Mouse (Mus musculus) stomach, embryonic 14.5 days (tissue): ENCODE data around the gene Adora1. TPM values are rescaled to one million over a fixed set of nuclear protein-coding genes. Genes with fewer than 3 reads are reported as not detected.

Source experiments
- ATAC-seq: fragments of 200-750 bp; cut with Nextera tagmentation; 2 replicates; pipeline ENCODE4 v1.8.0; 2017; ENCODE audit warnings: low read depth, moderate TSS enrichment; ENCODE audit not compliant: insufficient number of reproducible peaks, insufficient read depth, low FRiP score
- H3K27ac ChIP-seq: fragments of 300-500 bp; sonication (generic); 2 replicates; pipeline ENCODE4 v1.5.1; 2014; ENCODE audit warnings: mild to moderate bottlenecking, low read length, moderate library complexity, mixed read lengths
- H3K27me3 ChIP-seq: fragments of 300-500 bp; sonication (generic); 2 replicates; pipeline ENCODE4 v1.6.1; 2014; ENCODE audit warnings: low read length, control low read depth, mixed read lengths; ENCODE audit not compliant: control insufficient read depth, insufficient read depth
- H3K36me3 ChIP-seq: fragments of 300-500 bp; sonication (generic); 2 replicates; pipeline ENCODE4 v1.6.1; 2014; ENCODE audit warnings: mild to moderate bottlenecking, control low read depth, low read length, moderate library complexity, mixed read lengths; ENCODE audit not compliant: control insufficient read depth, insufficient read depth
- H3K4me1 ChIP-seq: fragments of 300-500 bp; sonication (generic); 2 replicates; pipeline ENCODE4 v1.6.1; 2014; ENCODE audit warnings: low read length, control low read depth, mixed read lengths; ENCODE audit not compliant: control insufficient read depth, insufficient read depth
- H3K4me2 ChIP-seq: fragments of 300-500 bp; sonication (generic); replicated peaks from 2 replicates; pipeline ENCODE4 v1.6.1; 2014; ENCODE audit warnings: low read depth, low read length, control low read depth
- H3K4me3 ChIP-seq: fragments of 300-500 bp; sonication (generic); 2 replicates; pipeline ENCODE4 v1.5.1; 2014; ENCODE audit warnings: low read depth, low read length, control low read depth
- H3K9ac ChIP-seq: fragments of 300-500 bp; sonication (generic); replicated peaks from 2 replicates; pipeline ENCODE4 v1.6.1; 2014; ENCODE audit warnings: low read depth, mild to moderate bottlenecking, control low read depth, low read length, moderate library complexity, mixed read lengths
- H3K9me3 ChIP-seq: fragments of 300-500 bp; sonication (generic); 2 replicates; pipeline ENCODE4 v1.6.1; 2016; ENCODE audit warnings: low read depth, low read length, control low read depth; ENCODE audit not compliant: control insufficient read depth
- WGBS: fragments of 180-500 bp; shearing (Covaris S2); extraction: QIAGEN DNeasy Blood & Tissue Kit; methylation state at CpG from one replicate; pipeline ENCODE4 v1.1.7; 2014; 5-methylcytosine and 5-hydroxymethylcytosine counted together
- polyA plus RNA-seq: library from polyadenylated mRNA; unstranded; fragments of >200 nt; fragmentation: Nextera tagmentation; extraction: Ambion mirVana; gene quantifications from 2 replicates; pipeline ENCODE4 v1.2.1, GENCODE M21; 2014

Adora1 gene
- polyA plus RNA-seq, 1 experiment from 2014 or later = 0.68 TPM

DNA sequence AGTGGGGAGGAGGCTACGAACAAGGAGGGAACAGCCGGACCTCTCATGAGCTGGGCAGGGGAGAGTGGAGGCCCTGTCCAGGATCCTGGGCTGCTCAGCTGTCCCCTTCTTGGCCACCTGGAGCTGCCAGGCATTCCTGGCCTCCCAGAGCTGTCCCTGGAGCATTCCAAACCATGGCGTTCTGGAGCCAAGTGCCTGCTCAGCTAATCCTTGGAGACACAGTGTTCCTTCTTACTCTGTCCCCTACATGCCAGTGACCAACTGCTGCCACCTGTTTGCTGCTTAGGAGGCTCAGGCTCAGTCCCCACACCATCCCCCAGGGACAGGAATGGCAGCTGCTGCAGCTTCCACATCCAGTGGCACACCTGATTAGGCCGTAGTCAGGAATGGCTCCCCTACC, 39.3 kb downstream of the Adora1 start:
- Histone ChIP-seq H3K9ac (no peak overlapping the region), H3K4me2 (no peak overlapping the region), H3K36me3 (no peaks in the 10 kb centered on the region), H3K27me3 (no peaks in the 10 kb centered on the region), H3K27ac (peak overlapping the region; percentile 61; the same call in 1 of the 2 replicates), H3K9me3 (no peaks in the 10 kb centered on the region), H3K4me1 (peaks cover 18% of the 10 kb centered on the region; the same call in 1 of the 2 replicates), H3K4me3 (no peak overlapping the region)
- ATAC-seq = peak; percentile 44; the same call in 1 of the 2 replicates
- WGBS = 33% methylated on average over 4 of the region's 4 CpGs

DNA sequence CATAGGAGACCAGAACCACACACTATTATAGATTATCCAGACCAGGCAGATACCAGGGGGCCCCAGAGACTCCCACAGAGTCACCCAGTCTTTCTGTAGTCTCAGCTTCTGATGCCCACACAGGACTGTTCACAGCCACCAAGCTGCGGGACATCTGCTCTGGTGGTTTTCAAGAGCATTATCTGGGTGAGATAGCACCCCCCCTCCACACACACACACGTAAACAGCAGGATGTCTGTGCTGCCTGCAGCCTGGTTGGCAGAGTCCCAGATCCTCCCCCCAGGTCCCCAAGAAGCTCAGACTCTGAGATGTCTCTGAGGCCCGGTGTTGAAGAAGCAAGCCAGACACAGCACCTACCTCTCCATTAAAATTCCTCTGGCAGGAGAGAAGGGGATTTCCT, 39.7 kb downstream of the Adora1 start:
- no peak overlapping the region for H3K4me2 ChIP-seq
- no peak overlapping the region for H3K9ac ChIP-seq
- peaks cover 18% of the 10 kb centered on the region; the same call in 1 of the 2 replicates for H3K4me1 ChIP-seq
- WGBS = 23% methylated on average over 3 of the region's 3 CpGs
- no peaks in the 10 kb centered on the region for H3K36me3 ChIP-seq
- H3K27ac ChIP-seq = peak overlapping the region; percentile 61; the same call in 1 of the 2 replicates
- no peak overlapping the region for H3K4me3 ChIP-seq
- peak; percentile 14; the same call in 1 of the 2 replicates for ATAC-seq
- H3K9me3 ChIP-seq = no peaks in the 10 kb centered on the region
- no peaks in the 10 kb centered on the region for H3K27me3 ChIP-seq

DNA sequence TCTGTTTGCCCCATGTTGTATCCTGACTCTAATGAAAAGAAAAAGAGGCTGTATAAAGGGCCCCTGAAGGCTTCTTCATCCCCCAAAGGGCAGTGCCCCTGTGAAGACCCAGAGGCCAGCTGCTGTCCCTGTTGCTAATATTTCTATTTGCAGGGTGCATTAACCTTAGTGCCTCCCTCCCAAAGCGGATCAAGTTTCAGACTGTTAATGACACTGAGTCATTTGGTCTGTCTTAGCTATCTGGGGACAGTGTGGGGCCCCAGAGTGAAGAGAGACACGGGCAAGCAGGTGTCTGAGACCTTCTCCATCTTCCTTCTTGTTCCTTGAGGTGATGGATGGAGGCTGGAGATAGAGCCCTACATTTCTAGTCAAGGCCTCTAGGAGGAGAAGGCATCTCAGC, 40.1 kb downstream of the Adora1 start:
- Histone ChIP-seq H3K27me3 (no peaks in the 10 kb centered on the region), H3K9me3 (no peaks in the 10 kb centered on the region), H3K9ac (no peak overlapping the region), H3K27ac (no peak overlapping the region), H3K36me3 (no peaks in the 10 kb centered on the region), H3K4me3 (no peak overlapping the region), H3K4me2 (no peak overlapping the region), H3K4me1 (peaks cover 18% of the 10 kb centered on the region; the same call in 1 of the 2 replicates)
- ATAC-seq = no peak
- 23% methylated on average over 2 of the region's 2 CpGs for WGBS

DNA sequence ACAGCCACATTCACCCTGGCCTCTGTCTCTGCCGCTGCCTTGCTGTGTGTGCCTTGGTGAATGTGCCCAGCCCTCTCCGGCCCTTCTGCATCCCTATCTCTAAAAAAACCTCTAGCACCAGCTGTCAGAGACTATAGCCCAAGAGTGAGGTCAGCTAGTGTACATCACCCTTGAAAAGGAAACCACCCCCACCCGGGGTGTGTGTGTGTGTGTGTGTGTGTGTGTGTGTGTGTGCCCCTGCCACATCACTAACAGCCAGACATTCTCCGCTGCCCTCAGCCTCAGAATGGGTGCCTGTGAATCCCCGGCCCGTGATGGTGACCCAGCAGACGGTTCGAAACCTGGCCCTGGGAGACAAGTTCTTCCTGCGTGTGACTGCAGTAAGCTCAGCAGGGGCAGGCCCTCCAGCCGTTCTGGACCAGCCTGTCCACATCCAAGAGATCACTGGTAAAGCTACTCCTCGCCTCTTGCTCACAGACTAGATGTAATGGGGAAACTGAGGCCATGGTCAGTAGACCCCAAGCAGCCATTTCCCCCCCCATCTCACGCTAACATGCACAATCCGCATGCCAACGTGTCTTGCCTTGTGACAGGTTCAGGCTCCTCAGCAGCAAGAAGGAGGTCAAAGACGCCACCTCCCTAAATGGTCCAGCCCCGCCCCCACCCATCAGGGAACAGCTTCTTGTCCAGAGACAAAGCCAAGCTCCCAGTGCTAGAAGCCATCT, 40.8 kb downstream of the Adora1 start:
- no peaks in the 10 kb centered on the region for H3K36me3 ChIP-seq
- H3K27ac ChIP-seq = no peak overlapping the region
- H3K4me2 ChIP-seq = no peak overlapping the region
- no peak for ATAC-seq
- WGBS = 73% methylated on average over 16 of the region's 16 CpGs
- no peaks in the 10 kb centered on the region for H3K27me3 ChIP-seq
- peaks cover 18% of the 10 kb centered on the region; the same call in 1 of the 2 replicates for H3K4me1 ChIP-seq
- no peaks in the 10 kb centered on the region for H3K9me3 ChIP-seq
- H3K9ac ChIP-seq = no peak overlapping the region
- no peak overlapping the region for H3K4me3 ChIP-seq

DNA sequence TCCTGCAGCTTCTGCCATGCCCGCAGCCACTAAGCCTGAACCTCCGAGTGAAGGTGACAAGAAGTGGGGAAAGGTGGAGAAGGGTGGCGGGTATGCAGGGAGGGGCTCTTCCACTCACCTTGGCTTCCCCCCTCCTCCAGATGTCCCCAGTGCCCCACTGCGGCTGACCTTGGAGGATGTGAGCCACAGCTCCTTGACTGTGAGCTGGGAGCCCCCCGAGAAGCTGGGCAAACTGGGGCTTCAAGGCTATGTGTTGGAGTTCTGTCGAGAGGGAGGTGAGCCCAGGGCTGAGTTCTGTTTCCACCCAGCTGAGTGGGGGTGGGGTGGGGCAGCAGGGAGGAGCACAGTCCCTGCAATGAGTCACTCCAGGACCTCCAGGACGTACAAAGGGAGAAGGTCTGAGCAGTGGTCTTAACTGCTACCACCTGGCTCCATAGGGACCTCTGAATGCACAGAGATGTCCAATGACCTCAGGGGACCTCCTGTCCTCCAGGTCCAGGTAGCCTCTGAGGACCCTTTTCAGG, 41.5 kb downstream of the Adora1 start:
- Histone ChIP-seq H3K9ac (no peak overlapping the region), H3K4me3 (no peak overlapping the region)
- whole genome bisulfite sequencing = 54% methylated on average over 7 of the region's 7 CpGs

DNA sequence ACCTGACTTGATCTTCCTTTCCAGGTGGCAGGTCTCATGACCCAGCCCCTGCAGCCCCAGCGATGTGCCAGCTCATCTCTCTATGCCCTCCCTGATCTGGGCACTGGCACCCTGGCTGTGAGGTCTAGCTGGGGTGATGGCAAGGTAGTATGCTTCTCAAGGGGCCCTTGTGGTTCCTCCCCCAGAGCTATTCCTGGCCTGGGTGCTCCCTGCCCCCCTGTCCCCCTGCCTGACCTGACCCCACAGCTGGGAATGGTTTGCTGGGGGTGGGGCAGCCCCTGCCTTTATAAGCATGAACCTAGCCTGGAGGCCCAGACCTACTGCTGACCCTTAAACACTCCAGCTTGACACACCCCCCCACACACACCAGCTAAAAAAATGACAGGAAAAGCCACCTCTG, 42.1 kb downstream of the Adora1 start, which contains the start of gene Mybph:
Mybph (plus strand) TSS at position 323 of the 400 bp plus-strand sequence.
- no peak for ATAC-seq
- no peak within 1 kb of the TSS for H3K9ac ChIP-seq
- no peaks in the 10 kb centered on the region for H3K9me3 ChIP-seq
- no peaks in the 10 kb centered on the region for H3K27me3 ChIP-seq
- WGBS = 73% methylated on average over 1 of the region's 1 CpGs
- H3K36me3 ChIP-seq = no peaks in the 10 kb centered on the region
- H3K27ac ChIP-seq = no peak within 1 kb of the TSS
- H3K4me1 ChIP-seq = peaks cover 18% of the 10 kb centered on the region; the same call in 1 of the 2 replicates
- no peak within 1 kb of the TSS for H3K4me3 ChIP-seq
- H3K4me2 ChIP-seq = no peak within 1 kb of the TSS

More for the DNA sequence above, 41.5 kb downstream of the Adora1 start:
- Histone ChIP-seq H3K27ac (no peak overlapping the region), H3K36me3 (no peaks in the 10 kb centered on the region), H3K9me3 (no peaks in the 10 kb centered on the region), H3K27me3 (no peaks in the 10 kb centered on the region), H3K4me2 (no peak overlapping the region), H3K4me1 (peaks cover 18% of the 10 kb centered on the region; the same call in 1 of the 2 replicates)
- ATAC-seq = no peak

DNA sequence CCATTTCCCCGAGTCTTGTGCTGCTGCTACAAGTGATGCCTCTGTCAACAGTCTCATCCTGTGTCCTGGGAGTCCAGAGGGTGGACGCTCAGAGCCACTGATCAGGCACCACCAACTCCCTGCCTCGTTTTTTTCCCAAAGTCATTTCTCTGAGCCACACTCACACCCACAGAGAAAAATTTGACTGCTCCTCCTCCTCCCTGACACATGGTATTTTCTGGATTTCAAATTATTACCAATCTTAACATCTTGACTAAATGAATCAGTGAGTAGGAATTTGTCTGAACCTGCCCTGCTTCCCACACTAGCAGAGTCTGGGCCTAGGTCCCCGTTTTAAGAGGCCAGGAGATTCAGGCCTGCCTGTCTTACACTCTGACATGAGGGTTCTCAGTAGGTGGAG, 43.2 kb downstream of the Adora1 start:
- no peak overlapping the region for H3K27ac ChIP-seq
- 34% methylated on average over 4 of the region's 4 CpGs for WGBS
- ATAC-seq = no peak
- no peaks in the 10 kb centered on the region for H3K9me3 ChIP-seq
- peaks cover 18% of the 10 kb centered on the region; the same call in 1 of the 2 replicates for H3K4me1 ChIP-seq
- H3K36me3 ChIP-seq = no peaks in the 10 kb centered on the region
- H3K9ac ChIP-seq = no peak overlapping the region
- H3K27me3 ChIP-seq = no peaks in the 10 kb centered on the region
- H3K4me3 ChIP-seq = no peak overlapping the region
- H3K4me2 ChIP-seq = no peak overlapping the region

DNA sequence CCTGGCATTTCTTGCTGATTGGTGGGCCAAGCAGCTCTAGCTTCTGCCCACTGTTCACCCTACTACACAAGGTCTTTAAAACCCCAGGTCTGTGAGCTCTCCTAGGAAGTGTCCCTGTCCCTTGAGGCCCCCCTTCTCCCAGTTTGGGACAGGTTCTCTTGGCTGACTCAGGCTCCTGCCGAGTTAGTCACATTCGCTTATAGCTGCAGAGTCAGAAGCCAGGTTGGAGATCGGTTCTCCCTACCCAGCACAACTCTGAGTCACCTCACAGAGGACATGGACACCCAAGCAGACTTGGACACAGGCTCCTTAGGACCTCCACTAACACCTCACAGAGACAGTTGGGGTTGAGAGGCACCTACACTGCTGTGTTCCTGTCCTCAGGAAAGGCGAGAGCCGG, 44.0 kb downstream of the Adora1 start:
- 89% methylated on average over 5 of the region's 5 CpGs for WGBS
- ATAC-seq = no peak

More for the DNA sequence above, 44.0 kb downstream of the Adora1 start:
- Histone ChIP-seq H3K4me3 (no peak overlapping the region), H3K27me3 (no peaks in the 10 kb centered on the region), H3K36me3 (no peaks in the 10 kb centered on the region), H3K4me2 (no peak overlapping the region), H3K9ac (no peak overlapping the region), H3K4me1 (peaks cover 16% of the 10 kb centered on the region; the same call in 1 of the 2 replicates), H3K9me3 (no peaks in the 10 kb centered on the region), H3K27ac (no peak overlapping the region)
